Mouse (Mus musculus): ENCODE measurements at regions not wholly inside any gene's neighbourhood (a gene's known extent, or its start where the extent isn't known, plus 50 kb on each side); places are given as distances from the start of the nearest gene placed in this dataset.

DNA sequence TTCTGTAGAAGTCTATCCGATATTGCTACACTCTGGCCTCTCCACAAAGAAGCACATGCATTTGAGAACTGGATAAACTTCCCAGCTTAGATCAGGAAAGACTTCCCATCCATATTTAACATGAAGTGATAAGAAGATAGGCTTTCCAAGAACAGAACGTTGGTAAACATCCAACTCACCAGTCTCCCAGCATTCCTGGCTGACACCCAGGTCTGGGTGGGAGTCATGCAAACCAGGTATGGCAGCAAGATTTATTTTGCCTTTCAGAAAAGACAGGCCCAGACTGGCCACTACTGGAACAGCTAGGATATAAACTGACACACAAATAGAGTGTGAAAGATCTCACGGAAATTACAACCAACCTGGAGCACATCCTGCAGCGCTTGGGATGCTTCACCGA is 459.6 kb downstream of the Psat1 start:
- no peak for DNase-seq (ENCODE audit: low read depth, low spot score)

DNA sequence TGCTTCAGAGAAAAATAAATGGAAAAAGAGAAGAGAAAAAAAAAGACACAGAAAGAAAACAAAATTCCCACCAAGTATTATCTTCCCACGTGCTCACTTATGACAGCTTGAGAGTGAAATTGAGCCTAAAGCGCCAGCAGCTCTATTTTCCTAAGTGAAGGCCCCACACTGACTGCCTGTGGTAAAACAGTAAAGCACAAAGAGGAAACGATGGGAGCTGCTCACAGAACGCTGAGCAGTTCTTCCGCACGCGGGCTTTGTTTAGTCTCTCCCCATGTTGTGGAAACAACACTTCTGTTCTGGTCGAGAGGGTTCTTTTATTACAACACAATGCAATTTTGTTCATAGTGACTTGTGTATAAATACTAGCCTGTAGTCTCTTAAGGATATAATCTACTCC is 465.5 kb downstream of the Psat1 start:
- no peak for DNase-seq (ENCODE audit: low read depth, low spot score)

DNA sequence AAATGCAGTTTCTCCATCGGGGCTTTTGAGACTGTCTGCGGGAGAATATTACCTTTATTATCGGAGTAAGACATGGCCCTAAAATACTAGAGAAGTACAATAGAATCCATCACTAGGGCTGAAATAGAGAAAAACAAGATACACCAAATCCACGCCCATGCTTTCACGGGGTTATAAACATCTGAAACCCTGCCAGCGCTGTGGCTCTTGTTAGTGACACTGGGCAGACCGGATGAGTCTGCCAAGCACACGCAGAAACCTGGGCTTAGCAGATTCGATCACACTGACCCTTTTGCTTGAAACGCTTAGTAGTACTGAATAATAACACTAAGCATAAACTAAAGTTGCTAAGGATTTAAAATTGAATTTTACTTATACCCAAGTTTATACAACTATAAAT is 477.6 kb downstream of the Psat1 start:
- no peak for DNase-seq (ENCODE audit: low read depth, low spot score)

DNA sequence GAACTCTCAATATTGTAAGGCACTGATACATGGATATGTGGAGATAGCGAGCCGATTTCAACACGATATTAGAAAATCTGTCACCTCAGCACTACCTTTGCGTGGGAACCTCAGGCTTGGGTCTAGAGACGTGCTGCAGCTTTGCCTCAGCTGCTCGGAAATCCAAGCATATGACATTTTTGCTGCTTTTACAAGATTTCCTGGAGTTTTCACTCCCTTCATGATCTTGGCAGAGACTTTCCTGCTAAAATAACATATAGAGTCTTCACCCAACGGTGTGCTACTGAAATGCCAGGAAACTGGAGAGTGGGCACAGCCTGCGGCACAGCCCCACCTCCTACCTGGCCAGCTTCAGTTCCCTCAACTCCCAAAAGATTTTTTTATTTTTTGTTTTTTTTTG is 480.4 kb downstream of the Psat1 start:
- DNase-seq (ENCODE audit: low read depth, low spot score), result no peak

DNA sequence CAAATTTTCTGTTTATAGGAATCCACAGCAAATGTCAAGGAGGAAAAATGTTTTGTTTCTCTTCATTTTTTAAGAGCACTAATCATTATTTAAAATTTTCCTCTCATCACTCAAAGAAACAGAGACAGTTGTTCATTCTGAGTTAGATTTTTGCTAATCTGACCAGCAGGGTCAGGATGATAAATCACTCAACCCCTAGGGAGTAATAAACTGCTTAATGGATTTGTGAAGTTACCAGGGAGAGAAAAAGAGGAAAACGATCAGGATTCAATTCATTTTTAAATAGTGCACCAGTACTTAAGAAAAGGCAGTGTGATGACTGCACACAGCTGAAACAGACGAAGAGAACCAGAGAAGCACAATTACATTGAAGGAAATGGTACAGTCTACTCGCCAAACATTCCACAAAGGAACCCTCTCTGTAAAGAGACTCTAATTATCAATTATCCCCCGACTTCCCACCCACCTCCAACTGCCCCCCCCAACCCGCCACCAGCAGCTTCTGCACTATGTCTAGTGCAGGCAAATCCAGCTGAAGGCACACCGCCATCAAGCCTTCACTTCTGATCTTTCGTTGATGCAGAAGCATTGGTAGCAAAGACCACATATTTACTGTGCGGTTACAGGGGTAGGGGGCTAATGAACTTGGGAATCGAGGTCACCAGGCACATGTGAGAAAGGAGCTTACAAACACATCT is 481.9 kb downstream of the Psat1 start:
- no peak for DNase-seq (ENCODE audit: low read depth, low spot score)

DNA sequence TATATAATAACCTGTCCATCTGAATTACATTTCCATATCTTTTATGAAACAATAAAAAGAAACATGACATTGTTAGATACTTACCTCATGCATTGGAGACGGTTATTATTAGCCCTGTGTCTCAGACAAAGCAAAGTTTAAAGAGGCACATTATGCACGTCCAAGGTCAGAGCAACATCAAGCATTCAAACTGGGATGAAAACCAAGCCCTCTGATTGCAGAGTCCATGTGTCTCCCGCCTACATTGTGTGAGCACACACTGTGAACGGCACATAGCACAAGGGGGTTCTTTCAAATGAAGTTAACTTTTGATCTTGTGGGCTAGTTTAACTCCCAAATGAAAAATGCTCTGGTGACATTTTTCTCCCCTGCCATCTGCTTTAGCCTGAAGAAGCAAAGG is 489.3 kb downstream of the Psat1 start:
- DNase-seq (ENCODE audit: low read depth, low spot score), result no peak

DNA sequence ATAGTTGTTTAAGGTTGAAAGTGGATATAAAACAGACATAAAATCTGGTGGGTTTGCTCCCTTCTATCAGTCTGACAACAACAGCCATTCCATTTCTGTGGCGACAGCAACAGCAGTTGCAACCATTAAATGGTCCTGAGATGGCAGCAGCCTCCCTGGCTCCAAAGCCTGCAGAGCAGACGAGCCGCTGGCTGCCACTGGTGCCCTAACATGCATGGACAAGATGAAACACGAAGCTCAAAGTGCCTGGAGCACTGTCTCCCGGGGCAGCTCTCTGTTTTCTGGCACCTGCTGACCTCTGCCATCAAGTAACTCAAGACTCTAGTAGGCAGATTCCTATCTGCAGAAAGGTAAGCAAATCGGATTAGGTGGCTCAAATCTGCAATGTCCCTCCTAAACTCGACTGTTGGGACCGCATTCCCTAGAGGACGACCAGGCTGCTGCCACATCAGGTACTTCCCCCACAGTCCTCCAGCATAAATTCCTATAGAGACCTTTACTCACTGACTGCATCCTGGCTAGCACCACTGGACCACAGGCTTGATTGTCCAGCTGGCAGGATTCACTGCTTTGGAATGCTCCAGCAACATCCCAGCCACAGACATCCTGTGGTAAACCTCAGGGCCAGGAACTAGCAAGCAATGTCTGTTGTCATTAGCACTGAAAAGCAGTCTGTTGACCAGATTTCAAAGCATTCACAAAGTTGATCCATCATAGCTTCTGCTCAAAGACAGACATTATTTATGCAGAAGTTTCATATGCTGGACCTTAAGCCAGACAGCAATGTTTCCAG is 490.0 kb downstream of the Psat1 start:
- DNase-seq (ENCODE audit: low read depth, low spot score), result no peak

DNA sequence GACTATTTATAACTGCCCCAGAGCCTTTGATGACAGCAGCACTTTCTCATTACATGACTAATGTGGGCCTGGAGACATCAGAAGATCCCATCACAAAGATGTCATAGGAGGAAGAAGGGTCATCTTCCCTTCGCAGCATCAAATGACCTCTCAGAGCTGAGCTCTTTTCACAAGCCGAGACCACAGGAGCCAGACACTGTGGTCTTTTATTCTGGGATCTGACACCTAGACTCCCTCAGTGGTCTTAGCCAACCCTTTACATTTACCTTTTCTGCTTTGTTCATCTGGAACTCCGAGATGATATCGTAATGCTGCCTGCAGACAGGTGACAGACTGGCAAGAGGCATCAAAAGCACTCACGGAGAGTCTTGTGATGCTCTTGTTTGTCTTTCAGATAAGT is 498.1 kb downstream of the Psat1 start:
- no peak for DNase-seq (ENCODE audit: low read depth, low spot score)

DNA sequence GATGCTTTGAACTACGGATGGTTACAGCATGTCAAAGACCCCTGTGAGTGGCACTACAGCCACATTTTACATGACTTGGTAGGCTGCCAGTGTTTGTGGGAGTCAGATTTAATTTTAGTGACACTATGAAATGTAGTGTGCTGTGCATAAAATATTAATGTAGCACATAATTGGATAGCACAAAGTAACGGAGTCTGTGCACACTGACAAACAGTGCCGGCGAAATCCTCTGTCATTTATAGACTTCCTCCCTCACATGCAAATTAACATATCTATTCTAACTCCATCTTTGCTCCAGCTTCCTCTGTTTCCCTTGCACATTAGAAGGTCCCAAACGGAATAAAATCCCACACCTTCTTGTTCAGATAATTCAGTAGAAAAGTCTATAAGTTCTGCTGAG is 515.3 kb downstream of the Psat1 start:
- no peak for DNase-seq (ENCODE audit: low read depth, low spot score)

DNA sequence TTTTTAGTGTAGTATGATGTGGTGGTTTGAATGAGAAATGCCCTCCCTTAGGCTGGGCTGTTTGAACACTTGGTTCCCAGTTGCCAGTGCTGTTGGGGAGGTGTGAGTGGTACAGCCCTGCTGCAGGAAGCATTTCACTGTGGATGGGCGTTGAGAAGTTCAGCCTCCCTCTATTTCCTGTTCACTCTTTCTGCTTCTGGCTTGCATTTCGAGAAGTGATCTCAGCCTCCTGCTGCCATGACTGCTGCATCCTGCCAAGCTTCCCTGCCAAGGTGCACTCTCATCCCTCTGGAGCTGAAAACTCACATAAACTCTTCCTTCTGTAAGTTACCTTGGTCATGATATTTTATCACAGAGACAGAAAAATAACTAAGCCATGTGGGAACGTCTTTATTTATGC is 525.8 kb downstream of the Psat1 start:
- DNase-seq (ENCODE audit: low read depth, low spot score), result no peak

DNA sequence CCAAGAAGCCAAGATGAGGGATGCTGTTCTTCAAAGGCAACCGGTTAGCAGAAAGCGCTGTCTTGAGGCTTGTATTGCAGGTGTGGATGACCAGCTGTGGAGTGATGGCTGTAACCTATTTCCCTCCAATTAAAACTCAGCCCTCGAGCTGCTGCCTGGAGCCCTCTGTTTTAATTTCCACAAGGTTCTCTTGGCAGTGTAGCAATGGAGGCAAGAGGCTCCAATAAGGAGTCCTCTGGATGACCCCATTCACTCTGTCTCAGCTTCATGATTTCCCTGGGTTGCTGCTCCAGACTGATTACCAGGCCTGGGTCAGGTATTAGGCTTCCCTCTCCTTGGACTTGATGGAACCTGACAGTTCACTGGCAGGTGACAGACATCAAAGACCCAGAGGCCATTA is 548.5 kb downstream of the Psat1 start:
- DNase-seq (ENCODE audit: low read depth, low spot score), result no peak

DNA sequence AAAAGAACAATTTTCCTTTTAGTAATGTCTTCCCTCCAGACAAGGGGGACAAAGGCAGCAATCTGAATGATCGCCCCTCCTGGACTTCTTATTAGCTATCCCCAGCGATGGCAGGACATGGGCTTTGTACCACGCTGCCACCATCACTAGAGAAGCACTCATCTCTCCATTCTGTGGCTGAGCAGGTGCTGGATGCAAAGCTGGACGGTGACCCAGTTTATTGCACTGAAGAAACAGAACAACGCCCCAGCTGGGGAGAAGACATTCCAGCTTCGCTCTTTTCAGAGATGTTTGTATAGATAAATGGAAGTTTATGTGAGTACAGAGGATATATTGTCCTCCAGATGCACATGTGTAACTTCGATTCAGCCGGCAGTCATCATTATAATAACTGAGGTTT is 575.5 kb downstream of the Psat1 start:
- DNase-seq (ENCODE audit: low read depth, low spot score), result no peak

DNA sequence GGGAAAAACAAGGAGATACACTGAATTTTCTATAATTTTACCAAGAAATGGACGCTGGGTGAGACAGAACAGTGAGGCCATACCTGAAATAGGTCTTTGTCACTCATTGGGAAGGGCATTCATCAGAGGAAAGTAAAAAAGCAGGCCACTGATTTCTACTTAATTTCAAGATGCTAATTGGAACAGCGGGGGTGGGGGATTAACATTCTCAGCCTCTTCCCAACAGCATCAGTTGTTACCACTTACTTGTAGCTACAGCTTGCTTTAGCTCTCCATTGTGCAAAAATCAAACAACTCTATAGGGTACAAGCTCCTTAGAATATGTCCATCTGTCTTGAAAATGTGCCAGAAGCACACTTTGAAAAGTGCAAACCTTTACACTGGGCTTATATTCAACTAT is 580.2 kb downstream of the Psat1 start:
- DNase-seq (ENCODE audit: low read depth, low spot score), result no peak

DNA sequence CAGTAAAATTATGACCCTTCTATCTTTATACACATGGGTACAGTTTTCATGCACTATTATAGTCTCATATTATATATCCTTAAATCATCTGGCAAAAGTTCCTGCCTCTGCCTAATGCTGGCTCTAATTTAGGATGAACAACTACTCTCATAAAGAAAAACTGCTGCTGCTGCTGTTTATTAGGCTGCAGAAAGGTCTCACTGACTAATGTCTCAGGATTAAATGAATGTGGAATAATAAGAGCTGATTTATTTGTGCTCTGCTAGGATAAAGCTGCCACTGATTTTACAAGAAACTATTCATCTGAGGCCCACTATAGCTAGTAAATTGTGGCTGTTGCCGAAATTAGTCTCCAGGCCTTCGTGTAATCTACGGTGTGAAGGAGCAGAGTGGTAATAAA is 590.0 kb downstream of the Psat1 start:
- no peak for DNase-seq (ENCODE audit: low read depth, low spot score)

DNA sequence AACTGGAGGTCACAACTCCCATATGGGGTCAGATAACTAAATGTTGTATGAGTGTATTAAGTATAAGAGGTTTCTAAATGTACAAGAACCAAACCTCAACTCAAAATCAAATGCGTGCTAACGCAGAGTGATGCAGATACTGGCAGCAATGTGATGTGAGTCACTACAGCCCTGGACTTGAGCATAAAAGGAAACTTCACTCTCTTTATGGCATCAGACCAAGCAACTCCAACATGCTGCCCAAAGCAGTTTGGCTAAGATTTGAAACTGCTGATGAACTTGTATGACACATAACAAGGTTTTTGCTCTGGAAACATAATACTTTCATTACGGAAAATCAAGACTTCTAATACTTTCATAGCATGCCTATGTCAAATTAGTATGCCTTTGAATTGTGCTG is 598.8 kb downstream of the Psat1 start:
- no peak for DNase-seq (ENCODE audit: low read depth, low spot score)

DNA sequence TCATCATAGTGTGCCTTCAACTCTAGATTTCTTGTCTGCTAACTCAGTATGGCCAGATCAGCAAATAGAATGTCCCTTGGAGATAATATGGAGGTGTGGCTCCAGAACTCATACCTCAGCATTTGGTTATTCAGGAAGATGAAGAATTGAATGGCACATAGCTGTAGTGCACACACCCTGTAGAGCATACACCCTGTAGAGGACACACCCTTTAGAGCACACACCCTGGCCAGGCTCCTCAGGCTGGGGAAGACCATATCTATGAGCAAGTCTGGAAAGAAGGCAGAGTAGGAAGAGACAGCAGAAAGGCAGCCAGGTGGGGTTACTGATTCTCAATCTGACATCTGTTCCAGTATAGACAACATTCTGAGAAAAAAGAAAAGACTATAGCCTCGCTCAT is 604.9 kb downstream of the Psat1 start:
- no peak for DNase-seq (ENCODE audit: low read depth, low spot score)

DNA sequence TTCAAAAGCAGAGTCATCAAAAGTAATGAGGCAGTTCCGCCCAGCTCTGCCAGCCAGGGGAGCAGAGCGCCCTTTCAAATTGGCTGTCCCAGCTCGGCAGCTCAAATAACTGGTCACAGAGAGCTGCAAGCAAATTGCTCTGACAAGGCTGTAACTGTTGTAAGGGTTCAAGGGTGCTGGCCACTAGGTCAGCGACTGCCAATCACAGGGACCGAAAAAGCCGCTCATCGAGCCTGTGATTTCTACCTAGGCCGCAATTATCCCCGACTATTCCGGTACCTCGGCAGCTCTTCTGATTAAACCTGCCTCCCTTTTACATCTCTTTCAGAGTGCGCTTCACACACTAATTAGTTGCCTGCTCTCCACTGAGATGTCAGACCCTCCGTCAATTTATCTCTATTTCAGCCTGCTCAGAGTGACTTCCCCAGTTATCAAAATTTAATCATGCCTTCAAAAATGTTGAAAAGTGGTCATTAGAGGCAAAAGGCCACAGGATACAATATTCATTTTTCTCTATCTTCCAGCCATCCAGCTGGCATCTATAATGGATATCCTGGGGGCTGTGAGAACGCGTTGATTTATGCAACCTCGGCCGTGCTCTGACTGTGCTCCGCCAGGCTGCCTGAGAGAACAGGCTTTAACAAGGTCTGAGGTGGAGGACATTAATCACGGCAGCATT is 606.7 kb downstream of the Psat1 start:
- DNase-seq (ENCODE audit: low read depth, low spot score), result peak; percentile 18

DNA sequence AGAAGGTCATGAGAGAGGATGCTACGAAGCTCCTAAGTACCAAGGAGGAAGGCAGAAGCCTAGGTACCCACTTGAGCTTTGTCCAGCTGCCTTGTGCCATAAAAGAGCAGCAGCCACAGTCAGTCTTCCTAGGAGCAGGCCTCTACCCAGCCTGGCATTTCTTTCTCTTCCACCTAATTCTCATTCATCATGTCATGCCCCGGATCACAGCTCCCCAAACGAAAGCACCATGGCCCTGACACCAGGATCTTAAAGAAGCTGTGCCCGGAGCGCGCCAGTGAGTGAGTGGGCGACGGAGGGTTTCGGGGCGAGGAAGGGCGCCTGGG is 607.2 kb downstream of the Psat1 start:
- DNase-seq (ENCODE audit: low read depth, low spot score), result no peak

DNA sequence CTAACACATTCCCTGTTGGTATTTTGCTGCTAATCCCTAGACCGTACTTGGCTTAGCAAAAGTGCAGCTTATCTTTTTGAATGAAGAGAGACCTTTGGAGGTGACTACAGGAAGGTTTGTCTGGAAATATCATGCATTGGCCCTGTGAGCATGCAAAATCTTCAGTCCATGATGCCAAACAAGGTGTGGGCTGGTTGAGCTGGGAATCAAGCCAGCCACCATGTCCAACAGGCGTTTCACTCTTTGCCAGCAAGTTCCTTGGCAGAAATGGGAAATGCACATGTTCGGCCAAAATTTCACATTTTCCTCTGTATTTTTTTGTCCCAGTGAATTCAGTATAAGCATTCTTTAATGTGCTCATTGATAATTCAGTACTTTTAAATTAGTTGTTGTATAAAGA is 617.0 kb downstream of the Psat1 start:
- DNase-seq (ENCODE audit: low read depth, low spot score), result no peak

DNA sequence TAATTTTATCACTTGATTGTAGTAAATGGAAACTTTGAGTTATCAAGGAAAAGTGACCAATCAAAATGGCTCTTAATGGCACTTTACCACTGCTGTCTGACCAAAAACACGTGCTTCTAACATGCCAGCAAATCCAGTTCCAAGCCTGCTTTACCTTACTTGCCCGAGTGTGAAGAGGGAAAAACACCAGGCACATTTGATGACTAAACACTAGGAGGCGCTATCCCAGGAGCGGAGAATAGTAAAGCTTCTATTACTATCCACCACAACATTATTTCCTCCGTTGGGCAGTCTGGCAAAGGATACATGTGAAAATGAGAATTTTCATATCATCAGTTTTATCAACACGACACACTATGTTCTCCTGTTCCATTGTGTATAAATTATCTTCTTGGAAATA is 647.7 kb downstream of the Psat1 start:
- no peak for DNase-seq (ENCODE audit: low read depth, low spot score)

DNA sequence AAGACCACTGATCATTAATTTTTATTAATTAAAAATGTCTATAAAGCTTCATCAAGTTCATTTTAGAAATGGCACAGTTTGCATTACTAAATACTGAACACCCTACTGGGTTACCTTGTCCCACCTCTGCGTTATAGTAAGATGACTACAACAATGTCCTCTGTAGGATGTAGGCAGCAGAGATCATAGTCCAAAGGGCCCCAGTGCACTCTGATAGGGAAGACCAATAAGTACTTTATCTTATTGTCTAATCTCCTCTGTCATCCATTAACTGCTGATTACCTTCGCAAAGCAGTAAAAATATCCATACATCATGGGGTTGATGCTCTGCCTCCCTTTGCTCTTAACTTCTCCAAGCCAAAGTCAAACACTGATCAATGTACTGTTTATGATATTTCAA is 662.1 kb downstream of the Psat1 start:
- no peak for DNase-seq (ENCODE audit: low read depth, low spot score)

DNA sequence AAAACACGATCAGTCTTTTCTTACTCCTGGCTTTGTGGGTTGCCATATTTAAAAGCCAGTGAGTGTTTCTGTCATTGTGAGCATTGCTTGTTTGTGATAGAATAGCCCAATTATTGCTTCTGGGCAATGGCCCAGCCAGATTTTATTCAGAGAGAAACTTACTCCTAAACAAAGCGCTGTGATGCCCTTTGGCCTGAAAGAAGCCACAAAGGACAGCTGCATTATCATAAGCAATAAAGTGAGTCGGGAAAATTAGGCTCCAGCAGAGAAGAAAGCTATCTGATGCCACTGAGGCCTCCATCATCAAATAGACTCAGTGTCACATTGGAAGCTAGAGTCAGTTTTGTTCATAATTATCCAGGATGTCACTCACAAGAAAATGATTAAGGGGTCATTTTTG is 644.9 kb upstream of the Tle4 start:
- no peak for DNase-seq (ENCODE audit: low read depth, low spot score)

Measured in brain, embryonic 18.5 days (tissue).